Mouse (Mus musculus): ENCODE measurements around the gene Gm14325.
"Not testable (repeated sequence)": the region's sequence is repeated elsewhere in the genome, so short reads cannot be mapped to it uniquely, and the experiment has no call there.

Gm14325 gene

DNA sequence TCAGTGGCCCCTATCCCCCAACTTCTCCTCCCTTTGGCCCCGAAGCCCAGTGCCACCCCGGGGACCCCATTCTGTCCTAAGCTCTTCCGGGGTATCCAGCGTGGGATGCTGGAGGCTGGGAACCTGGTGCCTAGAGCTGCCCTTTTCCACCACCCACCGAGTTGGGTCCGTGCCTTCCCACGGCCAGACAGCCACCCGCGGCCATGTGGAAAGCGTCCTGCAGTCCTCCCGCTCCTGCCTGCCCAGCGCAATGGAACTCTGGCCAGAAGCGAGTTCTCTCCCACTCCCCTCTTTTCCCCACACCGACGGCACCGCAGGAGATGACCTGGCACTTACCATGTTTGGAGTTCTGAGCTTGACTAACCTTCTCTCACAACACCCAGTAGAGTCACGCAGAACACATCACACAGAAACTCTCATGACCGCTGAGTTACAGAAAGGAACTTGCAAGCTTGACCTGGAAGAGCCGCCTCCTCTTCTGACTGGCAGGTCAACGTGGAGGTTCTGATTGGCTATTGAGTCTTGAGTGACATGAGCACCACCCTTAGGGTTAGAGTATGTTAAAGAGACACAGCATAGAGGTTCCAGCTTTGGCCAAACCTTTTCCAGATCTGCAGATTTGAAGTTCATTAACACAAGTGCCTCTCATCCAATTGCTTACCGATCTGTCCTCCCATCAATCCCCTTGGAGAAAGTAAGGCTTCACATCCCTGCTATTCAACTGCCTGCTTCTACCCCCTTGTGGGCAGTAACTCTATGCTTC lies at the start of gene Gm14325:
Gene Gm14325 (minus strand): TSS at position 436 of the 763 bp plus-strand sequence.
- DNase-seq: peak; percentile 86

- DNase-seq: not testable (repeated sequence)
These were observed 47.6 kb upstream of the Gm14325 start for GRCm38 (mm10) chr2:177887743-177888142.

DNA sequence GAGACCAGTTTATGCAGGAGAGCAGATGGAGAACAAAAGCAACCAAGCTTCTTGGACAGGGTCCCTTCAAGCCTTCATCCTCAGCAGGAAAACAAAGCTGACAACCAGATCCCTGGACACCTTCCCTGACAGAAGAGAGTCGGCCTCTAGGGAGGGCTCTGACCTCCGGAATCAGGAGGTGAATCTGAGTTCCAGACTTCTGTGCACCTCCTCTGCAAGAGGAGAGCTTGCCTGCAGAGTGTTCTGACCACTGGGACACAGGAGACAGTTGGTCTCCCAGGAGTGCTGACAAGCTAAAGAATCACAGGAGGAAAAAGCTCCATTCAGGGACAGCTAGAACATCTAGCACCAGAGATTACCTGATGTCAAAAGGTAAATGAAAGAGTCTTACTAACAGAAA lies 22.1 kb upstream of the Gm14325 start:
- not testable (repeated sequence) for DNase-seq

DNA sequence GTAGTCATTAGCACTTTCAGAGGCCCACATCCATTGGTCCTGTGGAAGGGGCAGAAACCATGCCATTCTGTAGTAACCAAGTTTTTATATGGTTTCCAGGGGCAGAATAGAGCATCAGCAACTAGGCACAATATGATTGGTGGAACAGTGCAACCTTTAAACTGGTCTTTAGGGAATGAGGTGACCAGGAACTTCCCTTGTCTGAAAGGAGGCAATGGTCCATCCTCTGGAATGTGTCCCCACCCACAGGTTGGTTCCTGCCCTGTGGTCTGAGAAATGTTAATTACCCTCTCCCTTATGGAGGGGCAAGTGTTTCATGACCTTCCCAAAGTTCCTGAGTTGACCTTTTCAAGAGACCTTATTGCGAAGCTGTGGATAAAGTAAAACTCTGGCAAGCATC lies 3.5 kb upstream of the Gm14325 start:
- DNase-seq: not testable (repeated sequence)

GRCm38 (mm10) chr2:177836756-177837155 lies 3.4 kb downstream of the Gm14325 start:
- not testable (repeated sequence) for DNase-seq

DNA sequence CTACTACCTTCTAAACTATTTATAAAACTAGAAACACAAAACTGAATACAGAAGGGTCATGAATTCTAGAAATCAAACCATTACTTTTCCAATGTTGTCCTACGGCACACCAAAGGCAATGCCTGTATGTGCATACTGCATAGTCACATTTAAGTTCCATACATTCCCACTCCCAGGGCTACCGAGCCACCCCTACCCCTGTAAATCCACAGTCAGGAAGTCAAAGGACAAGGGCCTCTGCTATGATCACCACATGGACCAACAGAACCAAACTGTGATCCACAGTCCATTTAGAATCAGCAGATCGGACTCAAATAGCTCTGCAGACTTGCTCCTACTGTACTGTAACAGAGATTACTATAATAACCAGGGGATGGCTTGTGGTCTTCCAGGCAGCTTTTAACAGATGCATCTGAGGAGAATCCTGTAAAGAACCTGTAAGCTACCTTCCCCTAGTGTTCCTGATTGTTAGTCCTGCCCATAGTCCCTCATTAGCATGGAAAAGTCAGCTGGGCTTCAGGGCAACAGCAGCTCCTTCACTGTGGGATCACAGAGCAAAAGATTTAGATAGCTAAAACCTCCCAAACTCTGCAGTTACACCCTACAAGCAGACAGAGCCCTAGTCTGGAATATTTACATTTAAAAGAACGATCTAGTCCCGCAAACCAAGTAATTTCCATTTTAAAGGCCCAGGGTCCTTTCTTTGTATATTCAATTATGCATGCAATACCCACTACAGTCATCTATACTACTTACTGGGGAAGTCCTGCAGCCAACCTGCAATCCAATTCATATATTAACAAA lies 4.2 kb downstream of the Gm14325 start:
- DNase-seq: not testable (repeated sequence)

- peak; percentile 37 for DNase-seq
These were observed 18.2 kb downstream of the Gm14325 start for GRCm38 (mm10) chr2:177821952-177822351.

DNA sequence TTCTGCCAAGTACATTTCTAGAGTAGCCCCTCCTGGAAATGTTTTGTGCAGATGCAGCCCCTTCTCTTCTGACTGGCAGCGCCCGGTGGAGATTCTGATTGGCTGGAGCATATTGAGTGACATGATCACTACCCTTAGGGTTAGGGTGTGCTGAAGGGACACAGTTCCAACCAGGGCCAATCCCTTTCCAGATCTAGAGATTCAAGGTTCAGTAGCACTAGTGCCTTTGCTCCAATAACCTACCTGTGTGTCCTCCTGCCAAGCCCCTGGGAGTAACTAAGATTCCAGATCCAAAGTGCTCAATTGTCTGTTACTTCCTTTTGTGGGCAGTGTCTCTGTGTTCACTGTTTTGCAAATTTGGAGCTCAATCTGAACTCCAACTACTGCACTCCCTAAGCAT lies 34.0 kb downstream of the Gm14325 start:
- not testable (repeated sequence) for DNase-seq

DNA sequence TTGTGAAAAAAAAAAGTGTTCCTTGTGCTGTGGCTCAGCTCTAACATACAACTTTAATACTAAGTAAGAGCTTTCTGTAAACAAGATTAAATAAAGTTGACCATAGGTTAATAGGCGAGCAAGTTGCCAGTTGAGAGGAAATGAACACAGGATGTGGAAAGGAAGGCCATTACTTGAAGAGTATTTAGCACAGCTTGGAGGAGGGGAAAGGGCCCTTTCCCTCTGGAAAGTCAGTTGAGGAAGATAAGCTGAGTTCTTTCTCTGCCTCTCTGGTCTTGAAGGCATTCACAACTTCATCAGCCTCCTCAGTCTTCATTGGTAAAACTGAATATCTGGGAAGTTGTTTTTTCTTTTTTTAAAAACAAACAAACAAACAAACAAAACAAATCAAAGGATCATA lies 52.8 kb downstream of the Gm14325 start:
- not testable (repeated sequence) for DNase-seq
